In the genomic region with DNA sequence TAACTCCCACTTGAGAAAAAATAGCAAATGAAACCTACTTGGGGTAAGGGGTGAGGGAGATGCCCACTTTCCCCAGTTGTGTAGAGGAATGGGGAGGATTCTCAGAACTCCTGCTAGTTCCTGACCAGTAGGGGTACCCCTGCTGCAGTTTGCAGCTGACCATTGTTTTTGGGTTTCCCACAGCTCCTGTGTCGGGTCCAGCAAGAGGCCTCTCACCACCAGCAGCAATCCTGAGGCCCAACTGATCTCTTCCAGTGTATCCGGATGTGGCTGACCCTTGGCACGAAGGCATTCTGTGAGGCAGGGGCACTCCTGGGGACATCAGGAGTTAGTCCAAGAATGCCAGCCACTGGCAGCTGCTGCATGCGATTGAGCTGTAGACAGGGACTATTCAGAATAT, we compare ENCODE assay signal across 7 mouse cellular contexts. TPM values are rescaled to one million over a fixed set of nuclear protein-coding genes. Genes with fewer than 3 reads are reported as not detected.
DNase-seq lines count a peak whose midpoint lies in the region; ATAC-seq lines count a peak whose summit lies in the region.

No protein-coding gene starts in this region.

- peak overlapping the region; percentile 54 for H3K9ac ChIP-seq in embryonic facial prominence, embryonic 13.5 days
- no peak overlapping the region for H3K9ac ChIP-seq in intestine, embryonic 16.5 days (ENCODE audit: low read depth, low read length)

- peak overlapping the region; percentile 30 for H3K27ac ChIP-seq in embryonic facial prominence, embryonic 13.5 days
- H3K27ac ChIP-seq in intestine, embryonic 16.5 days (ENCODE audit: low read length) = no peak overlapping the region

- H3K4me2 ChIP-seq in embryonic facial prominence, embryonic 13.5 days = peak overlapping the region; percentile 59
- peak overlapping the region; percentile 13; the same call in 1 of the 2 replicates for H3K4me2 ChIP-seq in intestine, embryonic 16.5 days (ENCODE audit: low read depth, low read length)

- ATAC-seq in embryonic facial prominence, embryonic 13.5 days (ENCODE audit: insufficient number of reproducible peaks, insufficient read depth, low FRiP score, low TSS enrichment, low read depth) = no peak
- ATAC-seq in intestine, embryonic 16.5 days = no peak

- H3K36me3 ChIP-seq in embryonic facial prominence, embryonic 13.5 days = peaks cover 15% of the 10 kb centered on the region
- H3K36me3 ChIP-seq in intestine, embryonic 16.5 days (ENCODE audit: control insufficient read depth, insufficient read depth, low read length) = no peaks in the 10 kb centered on the region

- no peaks in the 10 kb centered on the region for H3K27me3 ChIP-seq in embryonic facial prominence, embryonic 13.5 days
- H3K27me3 ChIP-seq in intestine, embryonic 16.5 days (replicated peaks; ENCODE audit: control insufficient read depth, insufficient read depth, low read length) = no peaks in the 10 kb centered on the region

- H3K4me1 ChIP-seq in embryonic facial prominence, embryonic 13.5 days = peaks cover 16% of the 10 kb centered on the region; the same call in 1 of the 2 replicates
- H3K4me1 ChIP-seq in intestine, embryonic 16.5 days (ENCODE audit: control insufficient read depth, insufficient read depth, low read length) = peaks cover 4% of the 10 kb centered on the region; the same call in 1 of the 2 replicates

- peak overlapping the region; percentile 50 for H3K4me3 ChIP-seq in embryonic facial prominence, embryonic 13.5 days
- H3K4me3 ChIP-seq in intestine, embryonic 16.5 days (ENCODE audit: low read length) = no peak overlapping the region

- DNase-seq in right cerebral cortex, adult 2 months (ENCODE audit: low spot score in 2 of 2) = peak; percentile 39 to 48
- no peak for DNase-seq in right cerebral cortex, postnatal 14 days
- peak; percentile 36 for DNase-seq in retina, postnatal 1 day
- no peak for DNase-seq in urinary bladder, postnatal 14 days (ENCODE audit: low spot score)
- DNase-seq in right cerebral cortex, postnatal 4 days = no peak

- H3K9me3 ChIP-seq in embryonic facial prominence, embryonic 13.5 days = no peaks in the 10 kb centered on the region
- no peaks in the 10 kb centered on the region for H3K9me3 ChIP-seq in intestine, embryonic 16.5 days (ENCODE audit: control insufficient read depth, low read length)

- 40% methylated on average over 4 of the region's 4 CpGs for WGBS in embryonic facial prominence, embryonic 13.5 days
- WGBS in intestine, embryonic 16.5 days = 58% methylated on average over 4 of the region's 4 CpGs

RNA-seq across cellular contexts. Expression of a gene that starts 1.4 kb away (rescaled TPM):
- polyA plus RNA-seq in embryonic facial prominence, embryonic 13.5 days (2015; fragmentation: Nextera tagmentation; extraction: Ambion mirVana) = 10.5 and 11.8 TPM in 2 replicates
- polyA plus RNA-seq in intestine, embryonic 16.5 days (2015; fragmentation: Nextera tagmentation; extraction: Ambion mirVana) = 4.1 TPM in 2 replicates

RNA-seq across cellular contexts. Expression of a gene that starts 42.0 kb away (rescaled TPM):
- polyA plus RNA-seq in embryonic facial prominence, embryonic 13.5 days (2015; fragmentation: Nextera tagmentation; extraction: Ambion mirVana) = 0.66 and 0.84 TPM in 2 replicates
- polyA plus RNA-seq in intestine, embryonic 16.5 days (2015; fragmentation: Nextera tagmentation; extraction: Ambion mirVana) = 0.26 and 0.78 TPM in 2 replicates

RNA-seq across cellular contexts. Expression of a gene that starts 43.2 kb away (rescaled TPM):
- polyA plus RNA-seq in embryonic facial prominence, embryonic 13.5 days (2015; fragmentation: Nextera tagmentation; extraction: Ambion mirVana) = 122 and 131 TPM in 2 replicates
- polyA plus RNA-seq in intestine, embryonic 16.5 days (2015; fragmentation: Nextera tagmentation; extraction: Ambion mirVana) = 141 and 148 TPM in 2 replicates

RNA-seq across cellular contexts. Expression of a gene that starts 59.8 kb away (rescaled TPM):
- polyA plus RNA-seq in embryonic facial prominence, embryonic 13.5 days (2015; fragmentation: Nextera tagmentation; extraction: Ambion mirVana) = 596 and 632 TPM in 2 replicates
- 466 and 491 TPM in 2 replicates for polyA plus RNA-seq in intestine, embryonic 16.5 days (2015; fragmentation: Nextera tagmentation; extraction: Ambion mirVana)

Comparison
In these comparisons a context has a peak if more than half of its experiments do, and no peak if none do; other contexts are left out.
1. DNase-seq: peak in right cerebral cortex, adult 2 months (2 of 2) and retina, postnatal 1 day (single experiment); none in right cerebral cortex, postnatal 14 days (single experiment), urinary bladder, postnatal 14 days (single experiment) and right cerebral cortex, postnatal 4 days (single experiment).